Mouse (Mus musculus) T-helper 1 cell (primary cell): ENCODE data around the gene Olfr131.
"Not testable (repeated sequence)": the region's sequence is repeated elsewhere in the genome, so short reads cannot be mapped to it uniquely, and the experiment has no call there.

Experiments used
- in situ Hi-C: fragments of 300-600 bp; cut with MboI, MseI; formaldehyde crosslinking; loops from one replicate; pipeline ENCODE4 v1.15.1; 2025; ENCODE audit warnings: high pct_unique_total_duplicates

The Olfr131 gene

GRCm38 (mm10) chr17:38088593-38088992 lies at the start of gene Olfr131:
TSS of gene Olfr131 (minus strand) at chr17:38088693.
- in situ Hi-C loops, result no loop called here

GRCm38 (mm10) chr17:38134426-38134825 lies 45.9 kb upstream of the Olfr131 start, which contains the start of gene Olfr132:
TSS of gene Olfr132 (minus strand) at chr17:38134526.
- in situ Hi-C loops, result no loop called here

- in situ Hi-C loops, result not testable (repeated sequence)
These were observed 36.9 kb upstream of the Olfr131 start for GRCm38 (mm10) chr17:38125371-38125770.

GRCm38 (mm10) chr17:38124199-38124598 lies 35.7 kb upstream of the Olfr131 start:
- in situ Hi-C loops, result not testable (repeated sequence)

- in situ Hi-C loops, result no loop called here
These were observed 6.1 kb downstream of the Olfr131 start for GRCm38 (mm10) chr17:38082364-38082763.

- in situ Hi-C loops, result no loop called here
These were observed 24.9 kb downstream of the Olfr131 start, which contains the start of gene Olfr130 for GRCm38 (mm10) chr17:38063621-38064020. TSS of gene Olfr130 (plus strand) at chr17:38063921.

GRCm38 (mm10) chr17:38059979-38060378 lies 28.5 kb downstream of the Olfr131 start, which contains the start of gene Olfr129:
TSS of gene Olfr129 (minus strand) at chr17:38060079.
- in situ Hi-C loops, result no loop called here
